Mouse (Mus musculus): Measurements from ENCODE around the gene Slc39a7. TPM values are rescaled to one million over a fixed set of nuclear protein-coding genes. Genes with fewer than 3 reads are reported as not detected.

The Slc39a7 gene
- 179 and 187 TPM in 2 replicates for polyA plus RNA-seq (2016; fragmentation: Nextera tagmentation; extraction: Ambion mirVana)

DNA sequence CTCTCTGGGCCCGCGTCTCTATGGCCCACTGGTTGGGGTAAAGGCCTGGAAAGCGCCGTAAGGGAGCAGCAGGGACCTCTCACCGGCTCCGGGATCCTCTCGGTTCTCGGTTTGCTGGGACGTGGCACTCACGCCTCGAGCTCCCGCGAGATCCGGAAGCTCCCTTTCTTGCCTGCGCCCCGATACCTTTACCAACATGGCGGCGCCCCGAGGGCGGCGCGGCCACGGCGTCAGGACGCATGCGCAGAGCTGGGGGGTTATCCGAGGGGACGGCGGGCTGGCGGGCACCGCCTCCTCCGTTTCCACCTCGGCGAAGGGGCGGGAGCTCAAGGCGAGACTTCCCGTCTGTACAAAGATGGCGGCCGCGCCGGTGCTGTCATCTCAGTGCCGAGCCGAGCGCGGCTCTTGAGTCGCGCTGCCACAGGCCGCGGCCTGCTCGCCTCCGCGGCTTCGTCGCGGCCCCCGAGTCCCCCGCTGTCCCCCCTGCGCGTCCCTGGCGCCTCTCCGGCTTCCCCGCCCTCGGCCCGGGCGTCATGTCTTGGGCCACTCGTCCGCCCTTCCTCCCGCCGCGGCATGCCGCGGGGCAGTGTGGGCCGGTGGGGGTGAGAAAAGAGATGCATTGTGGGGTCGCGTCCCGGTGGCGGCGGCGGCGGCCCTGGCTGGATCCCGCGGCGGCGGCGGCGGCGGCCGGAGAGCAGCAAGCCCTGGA is at the start of gene Slc39a7, which contains the start of gene Rxrb:
Slc39a7 (minus strand) TSS at position 218 of the 709 bp plus-strand sequence.
Rxrb (plus strand) TSS at position 348 of the 709 bp plus-strand sequence.
- peak within 1 kb of the TSS; percentile 95 for H3K4me3 ChIP-seq
- peak within 1 kb of the TSS; percentile 98 for H3K9ac ChIP-seq
- peak within 1 kb of the TSS; percentile 83 for H3K4me2 ChIP-seq (replicated peaks)
- under 1% methylated on average over 78 of the region's 88 CpGs for WGBS
- H3K36me3 ChIP-seq: peaks cover 41% of the 10 kb centered on the region
- no peaks in the 10 kb centered on the region for H3K27me3 ChIP-seq
- peak within 1 kb of the TSS; percentile 98 for H3K27ac ChIP-seq
- ATAC-seq (ENCODE audit: low FRiP score): peak; percentile 81
- no peaks in the 10 kb centered on the region for H3K9me3 ChIP-seq (replicated peaks)
- H3K4me1 ChIP-seq: peaks cover 54% of the 10 kb centered on the region

GRCm38 (mm10) chr17:34079621-34080020 is 48.1 kb upstream of the Slc39a7 start:
- H3K27ac ChIP-seq: no peak overlapping the region
- peaks cover 20% of the 10 kb centered on the region for H3K27me3 ChIP-seq
- H3K4me3 ChIP-seq: no peak overlapping the region
- H3K36me3 ChIP-seq: no peaks in the 10 kb centered on the region
- no peak overlapping the region for H3K9ac ChIP-seq
- H3K4me1 ChIP-seq: peaks cover 11% of the 10 kb centered on the region
- WGBS: 15% methylated on average over 5 of the region's 5 CpGs
- H3K4me2 ChIP-seq (replicated peaks): no peak overlapping the region
- no peaks in the 10 kb centered on the region for H3K9me3 ChIP-seq (replicated peaks)
- peak; percentile 82 for ATAC-seq (ENCODE audit: low FRiP score)

DNA sequence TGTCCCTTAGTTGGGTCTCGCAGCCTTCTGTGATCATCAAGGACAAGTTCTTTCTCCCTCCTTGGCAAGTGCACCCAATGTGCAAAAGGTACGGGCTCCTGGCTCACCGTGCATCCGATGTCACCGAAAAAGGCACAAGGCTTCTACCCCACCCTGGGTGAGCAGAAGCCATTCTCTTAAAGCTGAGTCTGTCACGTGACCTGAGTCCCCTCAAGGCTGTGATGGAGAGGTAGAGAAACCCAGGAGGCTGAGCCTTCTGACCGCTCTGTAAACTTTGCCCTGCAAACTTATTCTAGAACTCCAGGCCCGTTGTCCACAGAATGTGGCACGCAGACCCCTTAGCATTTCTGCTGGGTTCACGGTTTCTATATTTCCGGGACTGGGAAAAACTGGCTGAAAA is 47.5 kb upstream of the Slc39a7 start:
- no peaks in the 10 kb centered on the region for H3K9me3 ChIP-seq (replicated peaks)
- H3K4me1 ChIP-seq: peaks cover 11% of the 10 kb centered on the region
- H3K4me3 ChIP-seq: no peak overlapping the region
- ATAC-seq (ENCODE audit: low FRiP score): no peak
- no peaks in the 10 kb centered on the region for H3K36me3 ChIP-seq
- peaks cover 20% of the 10 kb centered on the region for H3K27me3 ChIP-seq
- no peak overlapping the region for H3K9ac ChIP-seq
- no peak overlapping the region for H3K27ac ChIP-seq
- no peak overlapping the region for H3K4me2 ChIP-seq (replicated peaks)
- 91% methylated on average over 11 of the region's 11 CpGs for WGBS

- Histone ChIP-seq H3K9ac (no peak overlapping the region), H3K27me3 (peaks cover 20% of the 10 kb centered on the region), H3K36me3 (no peaks in the 10 kb centered on the region), H3K27ac (no peak overlapping the region), H3K4me3 (no peak overlapping the region), H3K4me2 (replicated peaks) (no peak overlapping the region), H3K4me1 (peaks cover 8% of the 10 kb centered on the region), H3K9me3 (replicated peaks) (no peaks in the 10 kb centered on the region)
- WGBS: 49% methylated on average over 4 of the region's 4 CpGs
- ATAC-seq (ENCODE audit: low FRiP score): no peak
Observed at GRCm38 (mm10) chr17:34078148-34078547, 46.7 kb upstream of the Slc39a7 start.

DNA sequence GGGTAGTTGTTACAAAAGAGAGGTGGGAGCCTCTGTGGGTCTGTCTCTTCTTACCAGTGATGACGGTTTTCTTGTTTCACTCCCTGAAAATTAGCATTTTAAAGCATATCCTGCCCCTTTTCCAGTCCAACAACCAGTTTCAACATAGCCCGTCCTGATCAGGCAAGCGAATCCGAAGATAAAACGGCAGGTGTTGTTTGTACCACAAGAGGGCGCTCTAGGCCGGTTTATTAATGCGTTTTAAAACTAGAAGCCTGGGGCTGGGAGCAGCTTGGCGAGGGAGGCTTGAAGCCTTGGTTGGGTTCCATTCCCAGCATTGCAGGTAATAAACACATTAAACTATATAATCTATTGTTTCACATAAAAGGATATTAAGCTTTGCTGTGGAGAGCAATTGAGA is 46.1 kb upstream of the Slc39a7 start:
- H3K4me1 ChIP-seq: 0 out of 2 replicates have a peak, but pooled peaks cover 4% of the 10 kb centered on the region
- ATAC-seq (ENCODE audit: low FRiP score): no peak
- H3K4me3 ChIP-seq: no peak overlapping the region
- H3K36me3 ChIP-seq: no peaks in the 10 kb centered on the region
- H3K9me3 ChIP-seq (replicated peaks): no peaks in the 10 kb centered on the region
- no peak overlapping the region for H3K9ac ChIP-seq
- no peak overlapping the region for H3K27ac ChIP-seq
- no peak overlapping the region for H3K4me2 ChIP-seq (replicated peaks)
- WGBS: under 1% methylated on average over 9 of the region's 9 CpGs
- H3K27me3 ChIP-seq: peaks cover 20% of the 10 kb centered on the region

DNA sequence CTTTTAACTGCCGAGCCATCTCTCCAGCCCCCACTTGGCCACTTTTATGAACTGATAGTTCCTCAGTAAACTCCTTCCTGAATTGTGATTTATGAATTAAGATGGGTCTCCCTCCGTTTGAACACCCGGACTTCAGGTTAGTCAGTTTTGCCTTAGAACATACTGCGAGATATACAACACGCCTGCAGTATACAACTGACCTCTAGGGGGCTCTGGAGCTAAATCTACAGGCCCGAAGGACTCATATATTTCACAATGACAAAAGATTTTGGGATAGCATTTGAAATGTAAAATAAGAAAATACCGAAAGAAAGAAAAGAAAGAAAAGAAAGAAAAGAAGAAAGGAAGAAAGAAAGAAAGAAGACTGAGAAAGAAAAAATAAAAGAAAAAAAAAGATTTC is 43.8 kb upstream of the Slc39a7 start:
- Histone ChIP-seq H3K4me2 (replicated peaks) (no peak overlapping the region), H3K4me3 (no peak overlapping the region), H3K27me3 (peaks cover 20% of the 10 kb centered on the region), H3K4me1 (0 out of 2 replicates have a peak, but pooled peaks cover 4% of the 10 kb centered on the region), H3K9ac (no peak overlapping the region), H3K9me3 (replicated peaks) (no peaks in the 10 kb centered on the region), H3K27ac (no peak overlapping the region), H3K36me3 (no peaks in the 10 kb centered on the region)
- 40% methylated on average over 7 of the region's 7 CpGs for WGBS
- no peak for ATAC-seq (ENCODE audit: low FRiP score)

- H3K27me3 ChIP-seq: peaks cover 16% of the 10 kb centered on the region
- H3K27ac ChIP-seq: no peak overlapping the region
- H3K9me3 ChIP-seq (replicated peaks): no peaks in the 10 kb centered on the region
- no peak overlapping the region for H3K4me2 ChIP-seq (replicated peaks)
- ATAC-seq (ENCODE audit: low FRiP score): no peak
- H3K4me1 ChIP-seq: 0 out of 2 replicates have a peak, but pooled peaks cover 4% of the 10 kb centered on the region
- WGBS: 74% methylated on average over 5 of the region's 5 CpGs
- H3K9ac ChIP-seq: no peak overlapping the region
- H3K4me3 ChIP-seq: no peak overlapping the region
- no peaks in the 10 kb centered on the region for H3K36me3 ChIP-seq
Observed at GRCm38 (mm10) chr17:34072091-34072490, 40.6 kb upstream of the Slc39a7 start.

DNA sequence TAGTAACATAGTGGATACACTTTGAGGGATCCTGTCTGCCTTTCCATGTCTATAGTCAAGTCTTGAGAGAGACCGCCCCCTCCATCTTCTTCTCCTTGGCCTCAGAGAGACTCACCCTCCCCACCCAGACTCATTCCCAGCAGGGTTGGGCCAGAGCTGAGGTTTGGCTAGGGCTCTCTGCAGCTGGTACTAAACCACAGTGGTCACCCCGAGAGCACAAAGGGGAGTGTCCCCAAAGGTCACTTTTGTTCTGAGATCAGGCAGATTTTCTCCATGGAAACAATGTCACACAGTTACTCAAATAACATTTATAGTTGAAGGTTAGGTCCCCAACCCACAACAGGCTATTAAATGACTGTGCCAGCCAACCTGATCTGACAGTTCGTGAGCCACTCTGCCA is 37.4 kb upstream of the Slc39a7 start:
- Histone ChIP-seq H3K4me2 (replicated peaks) (no peak overlapping the region), H3K4me1 (no peaks in the 10 kb centered on the region), H3K9me3 (replicated peaks) (no peaks in the 10 kb centered on the region), H3K4me3 (no peak overlapping the region), H3K27me3 (no peaks in the 10 kb centered on the region), H3K27ac (no peak overlapping the region), H3K9ac (no peak overlapping the region), H3K36me3 (peaks cover 10% of the 10 kb centered on the region; the same call in 1 of the 2 replicates)
- WGBS: 50% methylated on average over 3 of the region's 3 CpGs
- ATAC-seq (ENCODE audit: low FRiP score): no peak

DNA sequence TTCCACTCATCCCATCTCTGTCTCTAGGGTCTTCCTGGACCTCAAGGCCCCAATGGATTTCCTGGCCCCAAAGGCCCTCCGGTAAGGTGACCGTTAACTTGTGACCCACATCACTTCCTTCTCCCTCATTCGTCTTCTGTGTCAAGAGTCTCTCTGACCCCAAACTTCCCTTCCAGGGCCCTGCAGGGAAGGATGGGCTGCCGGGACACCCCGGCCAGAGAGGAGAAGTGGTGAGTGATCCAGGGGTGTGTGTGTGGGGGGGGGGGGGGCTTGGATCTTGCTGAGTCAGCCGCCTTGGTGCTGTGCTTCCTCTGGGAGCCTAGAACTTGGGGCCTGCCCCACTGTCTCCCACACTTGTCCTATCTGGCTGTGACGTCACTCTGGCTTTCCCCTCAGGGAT is 25.7 kb upstream of the Slc39a7 start:
- Histone ChIP-seq H3K4me3 (no peak overlapping the region), H3K27ac (no peak overlapping the region), H3K36me3 (0 out of 2 replicates have a peak, but pooled peaks cover 17% of the 10 kb centered on the region), H3K4me2 (replicated peaks) (no peak overlapping the region), H3K27me3 (no peaks in the 10 kb centered on the region), H3K4me1 (no peaks in the 10 kb centered on the region), H3K9ac (no peak overlapping the region), H3K9me3 (replicated peaks) (no peaks in the 10 kb centered on the region)
- ATAC-seq (ENCODE audit: low FRiP score): no peak
- 76% methylated on average over 6 of the region's 7 CpGs for WGBS

DNA sequence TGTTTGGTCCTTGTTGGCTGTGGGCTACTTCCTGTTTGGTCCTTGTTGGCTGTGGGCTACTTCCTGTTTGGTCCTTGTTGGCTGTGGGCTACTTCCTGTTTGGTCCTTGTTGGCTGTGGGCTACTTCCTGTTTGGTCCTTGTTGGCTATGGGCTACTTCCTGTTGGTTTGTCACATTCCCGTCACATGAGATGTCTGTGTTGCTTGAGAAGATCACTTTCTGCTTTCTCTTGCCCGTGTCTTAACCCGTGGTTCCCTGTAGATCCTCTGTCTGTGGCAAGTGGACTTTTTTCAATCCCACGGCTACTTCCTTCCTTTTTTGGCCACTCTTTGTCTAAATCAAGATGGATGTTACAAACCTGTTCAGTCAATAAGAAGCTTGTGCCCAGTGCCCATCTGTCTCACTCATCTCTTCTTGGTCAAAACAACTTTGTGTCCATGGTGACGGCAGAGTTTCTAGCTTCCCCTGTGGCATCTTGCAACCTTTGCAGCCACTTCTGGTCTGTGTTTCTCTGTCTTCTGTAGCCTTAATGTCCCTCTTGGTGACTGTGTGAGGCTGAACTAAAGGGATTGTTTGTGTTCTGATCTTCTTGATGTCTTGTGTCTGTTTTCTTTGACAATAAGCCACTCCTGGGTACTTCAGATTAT is 16.0 kb upstream of the Slc39a7 start:
- Histone ChIP-seq H3K27ac (no peak overlapping the region), H3K4me3 (no peak overlapping the region), H3K36me3 (0 out of 2 replicates have a peak, but pooled peaks cover 3% of the 10 kb centered on the region), H3K27me3 (no peaks in the 10 kb centered on the region), H3K4me2 (replicated peaks) (no peak overlapping the region), H3K4me1 (no peaks in the 10 kb centered on the region), H3K9ac (no peak overlapping the region), H3K9me3 (replicated peaks) (peaks cover 5% of the 10 kb centered on the region; the same call in 1 of the 2 replicates)
- WGBS: 92% methylated on average over 5 of the region's 5 CpGs
- ATAC-seq (ENCODE audit: low FRiP score): no peak

- no peak overlapping the region for H3K9ac ChIP-seq
- ATAC-seq (ENCODE audit: low FRiP score): no peak
- no peak overlapping the region for H3K27ac ChIP-seq
- WGBS: 80% methylated on average over 14 of the region's 14 CpGs
- peaks cover 9% of the 10 kb centered on the region; the same call in 1 of the 2 replicates for H3K27me3 ChIP-seq
- no peak overlapping the region for H3K4me3 ChIP-seq
- peaks cover 5% of the 10 kb centered on the region; the same call in 1 of the 2 replicates for H3K9me3 ChIP-seq (replicated peaks)
- H3K4me2 ChIP-seq (replicated peaks): no peak overlapping the region
- H3K36me3 ChIP-seq: no peaks in the 10 kb centered on the region
- peaks cover 13% of the 10 kb centered on the region for H3K4me1 ChIP-seq
Observed at GRCm38 (mm10) chr17:34045941-34046340, 14.5 kb upstream of the Slc39a7 start.

Data from hindbrain, embryonic 12.5 days (tissue).